Mouse (Mus musculus) midbrain, postnatal 0 days (tissue): ENCODE data around the gene Pcyt2. TPM values are rescaled to one million over a fixed set of nuclear protein-coding genes. Genes with fewer than 3 reads are reported as not detected.
A peak's percentile ranks its signal among the peaks of the same experiment; 100 is the strongest.

Experiments used
- ATAC-seq: fragments of 200-750 bp; cut with Nextera tagmentation; 2 replicates; pipeline ENCODE4 v1.8.0; 2017; ENCODE audit warnings: moderate number of reproducible peaks, mild to moderate bottlenecking, moderate TSS enrichment, moderate library complexity; ENCODE audit not compliant: low FRiP score
- DNase-seq: peaks from one replicate; pipeline ENCODE4 v3.0.0-alpha.2; 2015; ENCODE audit warnings: low spot score
- H3K27ac ChIP-seq: fragments of 300-500 bp; sonication (generic); 2 replicates; pipeline ENCODE4 v1.5.1; 2014; ENCODE audit warnings: low read depth, mild to moderate bottlenecking, low read length, mixed read lengths
- H3K27me3 ChIP-seq: fragments of 300-500 bp; sonication (generic); 2 replicates; pipeline ENCODE4 v1.6.1; 2014; ENCODE audit warnings: low read length, control low read depth, mixed read lengths; ENCODE audit not compliant: insufficient read depth
- H3K36me3 ChIP-seq: fragments of 300-500 bp; sonication (generic); 2 replicates; pipeline ENCODE4 v1.6.1; 2014; ENCODE audit warnings: low read length, control low read depth, mixed read lengths; ENCODE audit not compliant: insufficient read depth
- H3K4me1 ChIP-seq: fragments of 300-500 bp; sonication (generic); 2 replicates; pipeline ENCODE4 v1.6.1; 2014; ENCODE audit warnings: mild to moderate bottlenecking, control low read depth, antibody characterized with exemption, low read length, mixed read lengths; ENCODE audit not compliant: insufficient read depth
- H3K4me2 ChIP-seq: fragments of 300-500 bp; sonication (generic); 2 replicates; pipeline ENCODE4 v1.6.1; 2014; ENCODE audit warnings: low read depth, mild to moderate bottlenecking, low read length, mixed read lengths; ENCODE audit not compliant: poor library complexity, severe bottlenecking
- H3K4me3 ChIP-seq: fragments of 300-500 bp; sonication (generic); 2 replicates; pipeline ENCODE4 v1.5.1; 2014; ENCODE audit warnings: low read depth, mild to moderate bottlenecking, low read length, moderate library complexity
- H3K9ac ChIP-seq: fragments of 300-500 bp; sonication (generic); replicated peaks from 2 replicates; pipeline ENCODE4 v1.6.1; 2014; ENCODE audit warnings: mild to moderate bottlenecking, low read length, moderate library complexity, mixed read lengths; ENCODE audit not compliant: poor library complexity, severe bottlenecking
- H3K9me3 ChIP-seq: fragments of 300-500 bp; sonication (generic); 2 replicates; pipeline ENCODE4 v1.6.1; 2016; ENCODE audit warnings: low read length, control low read depth
- CTCF ChIP-seq: IDR thresholded peaks from 2 replicates; pipeline ENCODE4 v1.5.1; 2016; ENCODE audit warnings: antibody characterized with exemption, mild to moderate bottlenecking
- WGBS: fragments of 180-500 bp; shearing (Covaris S2); extraction: QIAGEN DNeasy Blood & Tissue Kit; methylation state at CpG from one replicate; pipeline ENCODE4 v1.1.7; 2014; 5-methylcytosine and 5-hydroxymethylcytosine counted together
- polyA plus RNA-seq: library from polyadenylated mRNA; unstranded; fragments of >200 nt; fragmentation: Nextera tagmentation; extraction: Ambion mirVana; gene quantifications from 2 replicates; pipeline ENCODE4 v1.2.1, GENCODE M21; 2015
- total RNA-seq: library from RNA; depleted of rRNA; stranded (reverse); fragments of >200 nt; gene quantifications from 2 replicates; pipeline ENCODE4 v1.2.3, GENCODE M21; 2014

Gene Pcyt2
- total and polyA plus RNA-seq, 2 experiments from 2014 or later, result 129 to 137 TPM

GRCm38 (mm10) chr11:120628601-120629340, 11.0 kb upstream of the Pcyt2 start:
- H3K27ac ChIP-seq, result no peak overlapping the region
- no peaks in the 10 kb centered on the region for H3K27me3 ChIP-seq
- WGBS, result 94% methylated on average over 23 of the region's 23 CpGs
- no peak for TF ChIP-seq CTCF
- H3K36me3 ChIP-seq, result peaks cover 25% of the 10 kb centered on the region
- peaks cover 8% of the 10 kb centered on the region for H3K4me1 ChIP-seq
- DNase-seq, result no peak
- H3K4me2 ChIP-seq, result no peak overlapping the region
- ATAC-seq, result no peak
- no peak overlapping the region for H3K9ac ChIP-seq
- H3K9me3 ChIP-seq, result no peaks in the 10 kb centered on the region
- no peak overlapping the region for H3K4me3 ChIP-seq

- no peak overlapping the region for H3K9ac ChIP-seq
- DNase-seq (no peak), ATAC-seq (no peak)
- H3K36me3 ChIP-seq, result peaks cover 33% of the 10 kb centered on the region
- H3K27me3 ChIP-seq, result no peaks in the 10 kb centered on the region
- no peaks in the 10 kb centered on the region for H3K9me3 ChIP-seq
- TF ChIP-seq CTCF, result no peak
- H3K4me2 ChIP-seq, result no peak overlapping the region
- peaks cover 8% of the 10 kb centered on the region for H3K4me1 ChIP-seq
- H3K4me3 ChIP-seq, result no peak overlapping the region
- H3K27ac ChIP-seq, result no peak overlapping the region
- WGBS, result 82% methylated on average over 22 of the region's 22 CpGs
These were observed 9.9 kb upstream of the Pcyt2 start for GRCm38 (mm10) chr11:120627468-120628300.

GRCm38 (mm10) chr11:120626785-120627467, 9.2 kb upstream of the Pcyt2 start:
- H3K9ac ChIP-seq, result no peak overlapping the region
- 87% methylated on average over 11 of the region's 11 CpGs for WGBS
- H3K36me3 ChIP-seq, result peaks cover 36% of the 10 kb centered on the region
- H3K4me2 ChIP-seq, result no peak overlapping the region
- peaks cover 8% of the 10 kb centered on the region for H3K4me1 ChIP-seq
- no peak overlapping the region for H3K27ac ChIP-seq
- ATAC-seq (no peak), DNase-seq (no peak)
- no peaks in the 10 kb centered on the region for H3K9me3 ChIP-seq
- no peak for TF ChIP-seq CTCF
- H3K4me3 ChIP-seq, result no peak overlapping the region
- no peaks in the 10 kb centered on the region for H3K27me3 ChIP-seq

GRCm38 (mm10) chr11:120625152-120625775, 7.5 kb upstream of the Pcyt2 start, which contains the start of gene Sirt7:
TSS of gene Sirt7 (minus strand) at chr11:120625240.
- 15% methylated on average over 5 of the region's 5 CpGs for WGBS
- Histone ChIP-seq H3K9ac (peak within 1 kb of the TSS; percentile 59), H3K36me3 (peaks cover 51% of the 10 kb centered on the region), H3K4me2 (peak within 1 kb of the TSS; percentile 97), H3K4me1 (peaks cover 3% of the 10 kb centered on the region; the same call in 1 of the 2 replicates), H3K9me3 (no peaks in the 10 kb centered on the region), H3K27me3 (no peaks in the 10 kb centered on the region), H3K27ac (peak within 1 kb of the TSS; percentile 86), H3K4me3 (peak within 1 kb of the TSS; percentile 64)
- ATAC-seq (peak; percentile 45), DNase-seq (no peak)
- TF ChIP-seq CTCF, result no peak

- peak overlapping the region; percentile 59 for H3K9ac ChIP-seq
- peak; percentile 94 for DNase-seq
- peak overlapping the region; percentile 64 for H3K4me3 ChIP-seq
- TF ChIP-seq CTCF, result no peak
- peak overlapping the region; percentile 97 for H3K4me2 ChIP-seq
- H3K4me1 ChIP-seq, result 0 out of 2 replicates have a peak, but pooled peaks cover 3% of the 10 kb centered on the region
- peak overlapping the region; percentile 86 for H3K27ac ChIP-seq
- H3K27me3 ChIP-seq, result no peaks in the 10 kb centered on the region
- WGBS, result under 1% methylated on average over 47 of the region's 53 CpGs
- H3K9me3 ChIP-seq, result no peaks in the 10 kb centered on the region
- H3K36me3 ChIP-seq, result peaks cover 52% of the 10 kb centered on the region
- peak; percentile 83 for ATAC-seq
These were observed 7.0 kb upstream of the Pcyt2 start for GRCm38 (mm10) chr11:120624680-120625111.
